Mouse (Mus musculus) embryonic fibroblast, embryonic 13.5 days (primary cell): Measurements from ENCODE around the gene Lrrc8c. TPM values are rescaled to one million over a fixed set of nuclear protein-coding genes. Genes with fewer than 3 reads are reported as not detected.

ENCODE experiments used
- H3K27ac ChIP-seq: 2 replicates; pipeline ENCODE4 v1.5.1; 2012; ENCODE audit warnings: low read length, control low read depth, inconsistent platforms; ENCODE audit not compliant: insufficient read depth
- H3K4me1 ChIP-seq: 2 replicates; pipeline ENCODE4 v1.6.1; 2011; ENCODE audit warnings: low read length; ENCODE audit not compliant: control insufficient read depth, insufficient read depth
- H3K4me3 ChIP-seq: 2 replicates; pipeline ENCODE4 v1.5.1; 2011; ENCODE audit warnings: mild to moderate bottlenecking, control low read depth, low read length; ENCODE audit not compliant: insufficient read depth
- CTCF ChIP-seq: IDR thresholded peaks from 2 replicates; pipeline ENCODE4 v1.5.1; 2011; ENCODE audit warnings: mild to moderate bottlenecking, control low read depth, low read length, moderate library complexity, borderline replicate concordance; ENCODE audit not compliant: insufficient read depth
- POLR2A ChIP-seq: IDR thresholded peaks from 2 replicates; pipeline ENCODE4 v1.6.1; 2011; ENCODE audit warnings: low read depth, mild to moderate bottlenecking, control low read depth, low read length, moderate library complexity
- polyA plus RNA-seq: library from polyadenylated mRNA; stranded (reverse); fragments of >200 nt; gene quantifications from 2 replicates; pipeline ENCODE4 v1.2.4, GENCODE M21; 2011; ENCODE audit warnings: low read depth; ENCODE audit not compliant: missing spikeins, insufficient read length

Lrrc8c gene
- polyA plus RNA-seq, 1 experiment, result 47.1 TPM

DNA sequence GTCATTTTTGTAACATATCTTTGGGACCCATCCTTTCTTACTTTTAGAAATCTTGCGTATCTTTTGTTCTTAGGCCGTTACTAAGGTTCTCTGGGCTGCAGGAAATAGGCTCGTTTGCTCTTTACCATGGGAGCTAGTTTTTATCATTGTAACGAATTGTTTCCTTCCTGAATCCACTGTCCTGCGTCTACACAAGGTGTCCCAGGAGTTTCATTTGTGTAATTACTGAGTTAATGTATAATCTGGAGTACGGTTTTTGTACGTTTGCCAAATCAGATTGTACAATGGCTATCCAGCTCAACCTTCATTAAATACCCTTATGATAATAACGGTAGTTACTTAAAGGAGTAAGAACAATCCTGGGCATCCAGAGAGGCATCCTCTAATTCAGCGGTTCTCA is 93.8 kb downstream of the Lrrc8c start:
- no peaks in the 10 kb centered on the region for H3K4me1 ChIP-seq
- H3K27ac ChIP-seq, result no peak overlapping the region
- TF ChIP-seq POLR2A (no peak), CTCF (no peak)
- no peak overlapping the region for H3K4me3 ChIP-seq

DNA sequence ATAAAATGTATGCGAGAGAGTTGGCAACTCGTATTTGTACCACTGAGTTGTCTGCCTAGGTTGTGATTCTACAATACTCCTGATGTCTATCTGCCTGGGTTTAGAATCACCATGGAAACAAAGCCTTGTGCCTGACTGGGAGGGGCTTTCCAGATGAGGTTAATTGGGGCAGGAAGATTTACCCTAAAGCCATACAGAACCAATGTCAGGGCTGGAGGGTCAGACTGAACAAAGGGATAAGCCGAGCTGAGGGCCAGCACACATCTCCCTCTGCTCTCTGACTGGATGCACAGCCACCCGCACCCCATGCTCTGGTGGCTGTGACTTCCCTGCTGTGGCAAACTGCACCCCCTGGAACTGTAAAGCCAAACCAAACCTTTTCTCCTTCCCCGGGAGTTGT is 94.8 kb downstream of the Lrrc8c start:
- Histone ChIP-seq H3K4me3 (no peak overlapping the region), H3K4me1 (no peaks in the 10 kb centered on the region), H3K27ac (no peak overlapping the region)
- TF ChIP-seq CTCF (no peak), POLR2A (no peak)

DNA sequence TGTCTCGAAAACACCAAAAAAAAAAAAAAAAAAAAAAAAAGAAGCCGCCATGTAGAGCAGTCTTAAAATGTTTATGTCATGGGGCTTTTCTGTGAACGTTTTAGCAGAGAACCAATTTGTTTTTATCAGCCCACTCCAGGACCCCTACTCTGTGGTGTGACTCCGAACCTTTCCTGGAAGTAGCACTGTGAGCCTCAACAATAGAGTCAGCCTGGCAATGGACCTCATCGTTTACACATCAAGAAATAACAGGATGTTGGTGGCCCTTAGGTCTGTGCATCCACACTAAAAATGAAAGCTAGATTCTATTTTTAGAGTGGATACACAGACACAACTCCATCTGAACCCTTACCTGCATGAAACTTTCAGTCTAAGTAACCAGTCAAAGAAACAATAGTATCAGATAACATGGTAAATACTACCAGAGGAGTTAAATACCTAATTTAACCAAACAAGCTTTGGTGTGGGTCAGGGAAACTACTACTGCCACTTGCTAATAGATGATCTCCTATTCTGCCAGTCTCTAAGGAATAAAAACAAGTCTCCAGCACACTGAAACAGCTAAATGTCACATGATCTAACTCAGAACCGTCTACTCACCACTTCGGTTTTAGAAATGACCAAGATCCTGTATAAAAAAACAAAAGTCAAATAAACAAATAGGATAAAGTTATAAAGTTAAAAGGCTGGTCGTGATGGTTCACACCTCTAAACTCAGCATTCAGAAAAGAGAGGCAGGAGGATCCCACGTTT is 95.7 kb downstream of the Lrrc8c start:
- no peak overlapping the region for H3K4me3 ChIP-seq
- H3K4me1 ChIP-seq, result no peaks in the 10 kb centered on the region
- TF ChIP-seq CTCF (no peak), POLR2A (no peak)
- H3K27ac ChIP-seq, result no peak overlapping the region

DNA sequence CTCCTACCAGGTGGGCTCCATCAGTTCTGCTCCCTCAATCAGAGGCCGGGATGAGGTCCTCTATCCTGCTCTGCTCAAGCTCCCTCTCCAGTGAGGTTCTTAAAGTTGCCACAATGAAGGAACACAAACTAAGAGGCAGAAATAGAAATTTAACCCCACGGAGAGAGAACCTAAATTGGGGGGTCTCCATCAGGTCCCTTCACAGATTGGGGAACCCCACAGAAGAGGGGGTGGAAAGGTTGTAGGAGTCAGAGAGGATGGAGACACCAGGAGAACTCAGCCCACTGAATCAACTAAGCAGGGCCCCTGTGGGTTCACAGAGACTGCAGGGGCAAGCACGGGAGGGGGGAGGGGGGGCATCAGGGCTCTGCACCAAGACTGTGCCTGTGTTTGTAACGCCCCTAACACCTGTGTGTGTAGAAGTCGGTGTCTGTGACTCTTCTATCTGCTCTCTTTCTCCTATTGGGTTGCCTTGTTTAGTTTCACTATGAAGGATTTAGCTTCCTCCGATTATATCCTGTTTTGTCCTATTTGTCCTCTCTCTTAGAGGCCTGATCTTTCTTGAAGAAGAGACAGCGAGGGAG is 96.8 kb downstream of the Lrrc8c start:
- TF ChIP-seq POLR2A (no peak), CTCF (no peak)
- Histone ChIP-seq H3K4me3 (no peak overlapping the region), H3K27ac (no peak overlapping the region), H3K4me1 (peaks cover 4% of the 10 kb centered on the region)

DNA sequence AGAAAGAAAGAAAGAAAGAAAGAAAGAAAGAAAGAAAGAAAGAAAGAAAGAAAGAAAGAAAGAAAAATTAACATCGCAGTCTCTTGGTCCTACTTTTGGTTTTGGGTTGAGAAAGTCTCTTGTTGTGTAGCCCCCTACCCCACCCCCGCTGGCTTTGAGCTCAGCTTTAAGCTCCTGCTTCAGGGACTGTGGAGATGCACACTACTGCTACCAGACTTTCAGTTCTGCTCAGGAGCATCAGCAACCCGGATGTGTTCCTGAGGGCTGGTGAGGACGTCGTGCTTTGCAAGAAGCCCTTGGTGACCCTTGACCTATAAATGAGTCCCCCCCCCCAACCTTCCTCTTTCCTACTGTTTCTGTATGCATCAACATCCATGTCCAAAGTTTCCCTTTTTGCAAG is 97.3 kb downstream of the Lrrc8c start:
- H3K4me3 ChIP-seq, result no peak overlapping the region
- H3K27ac ChIP-seq, result no peak overlapping the region

DNA sequence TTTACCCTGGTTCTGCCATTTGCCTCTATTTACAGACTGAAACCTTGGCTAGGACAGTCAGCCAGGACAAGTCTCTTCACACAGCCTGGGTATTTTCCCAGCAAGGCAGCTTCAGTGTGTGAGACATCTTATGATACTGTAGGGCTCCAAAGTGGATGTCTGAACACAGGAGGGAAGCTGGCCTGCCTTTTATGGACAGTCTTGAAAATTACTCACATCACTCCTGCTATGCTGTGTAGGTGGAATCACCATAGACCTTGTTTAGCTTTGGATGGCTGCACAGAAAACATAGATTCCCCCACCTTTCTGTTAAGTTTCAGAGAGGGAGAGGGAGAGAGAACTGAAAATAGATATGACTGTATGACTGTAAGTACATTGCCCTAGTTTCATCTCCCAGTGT is 99.3 kb downstream of the Lrrc8c start:
- Histone ChIP-seq H3K4me3 (no peak overlapping the region), H3K4me1 (peaks cover 8% of the 10 kb centered on the region), H3K27ac (no peak overlapping the region)
- TF ChIP-seq CTCF, result no peak
- TF ChIP-seq POLR2A, result no peak

More for the DNA sequence above, 97.3 kb downstream of the Lrrc8c start:
- TF ChIP-seq CTCF (no peak), POLR2A (no peak)
- peaks cover 8% of the 10 kb centered on the region for H3K4me1 ChIP-seq

DNA sequence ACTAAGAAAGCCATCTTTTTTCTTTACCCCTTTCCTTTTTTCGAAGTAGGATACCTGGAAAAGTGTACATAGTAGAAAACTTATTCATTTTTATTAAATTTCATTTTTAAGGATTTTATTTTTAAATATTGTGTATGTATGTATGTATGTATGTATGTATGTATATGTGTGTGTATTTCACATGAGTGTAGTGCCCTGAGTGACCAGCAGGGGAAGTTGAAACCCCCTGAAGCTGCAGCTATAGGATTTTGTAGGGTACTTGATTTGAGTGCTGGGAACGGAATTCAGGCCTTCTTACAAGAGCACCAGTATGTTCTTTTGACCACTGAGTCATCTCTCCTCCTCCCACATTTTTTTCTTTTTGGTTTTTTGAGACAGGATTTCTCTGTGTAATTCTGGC is 100.5 kb downstream of the Lrrc8c start:
- Histone ChIP-seq H3K27ac (no peak overlapping the region; the same call in 1 of the 2 replicates), H3K4me1 (peaks cover 8% of the 10 kb centered on the region), H3K4me3 (no peak overlapping the region)
- TF ChIP-seq POLR2A (no peak), CTCF (no peak)

DNA sequence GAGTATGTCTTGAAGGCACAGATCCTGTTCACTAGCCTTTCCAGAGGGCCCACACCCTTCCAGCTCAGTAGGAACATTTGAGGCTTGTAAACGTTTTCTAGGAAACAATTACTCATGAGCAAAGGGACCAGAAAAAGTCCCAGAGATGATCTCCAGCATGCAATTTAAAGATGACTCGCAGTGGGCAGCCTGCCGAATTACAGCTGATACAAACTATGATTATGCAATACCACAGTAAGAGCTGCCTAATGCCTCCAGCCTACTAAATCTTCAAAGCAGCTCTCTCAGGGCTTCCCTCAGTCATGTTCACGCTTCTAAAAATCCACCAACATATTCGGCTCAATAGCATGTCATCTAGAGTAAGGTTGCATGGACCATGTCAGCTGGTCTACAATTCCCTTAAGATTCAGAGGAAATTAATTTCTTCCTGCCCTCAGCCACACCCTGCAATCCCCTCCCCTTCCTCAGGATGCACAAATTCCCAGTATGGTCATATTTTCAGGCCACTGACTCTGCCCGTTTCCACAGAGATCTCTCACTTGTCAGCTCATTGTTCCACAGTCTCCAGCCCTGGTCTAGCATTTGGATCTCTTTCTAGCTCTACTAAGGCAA is 101.4 kb downstream of the Lrrc8c start:
- no peak overlapping the region for H3K4me3 ChIP-seq
- H3K27ac ChIP-seq, result peak overlapping the region; percentile 55
- no peak for TF ChIP-seq POLR2A
- no peak for TF ChIP-seq CTCF
- peaks cover 8% of the 10 kb centered on the region for H3K4me1 ChIP-seq

DNA sequence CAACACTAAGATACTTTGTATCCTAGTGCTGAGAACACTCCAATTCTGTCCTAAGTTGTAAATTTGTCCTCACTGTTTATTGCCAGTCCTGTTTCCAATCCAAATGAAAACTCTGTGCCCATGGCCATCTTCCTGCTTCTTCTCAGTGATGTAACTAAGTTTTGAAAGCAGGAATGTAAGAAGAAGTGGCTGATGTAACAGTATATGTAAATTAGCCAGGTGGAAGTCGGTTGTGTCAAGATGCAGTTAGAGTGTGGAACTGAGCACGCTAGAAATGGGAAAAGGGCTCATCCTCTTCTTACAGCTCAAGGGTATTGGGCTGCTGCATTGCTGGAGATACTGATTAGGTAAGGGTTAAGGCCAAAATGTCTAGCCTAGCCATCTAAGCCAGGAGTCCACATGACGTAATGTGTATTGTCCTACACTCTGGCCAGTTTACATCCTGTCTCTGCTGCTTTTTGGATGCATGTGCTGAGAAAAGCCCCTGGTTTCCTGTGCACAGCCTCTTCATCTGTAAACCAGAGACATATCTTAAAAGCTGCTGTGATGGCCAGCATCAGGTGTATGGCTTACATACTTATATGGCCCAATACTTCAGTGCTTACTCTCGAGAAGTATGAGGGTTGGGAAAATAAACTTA is 104.0 kb downstream of the Lrrc8c start:
- Histone ChIP-seq H3K27ac (no peak overlapping the region), H3K4me1 (peaks cover 11% of the 10 kb centered on the region), H3K4me3 (no peak overlapping the region)
- TF ChIP-seq CTCF, result no peak
- no peak for TF ChIP-seq POLR2A
